Mouse (Mus musculus): ENCODE data around the gene Atg16l2. TPM values are rescaled to one million over a fixed set of nuclear protein-coding genes. Genes with fewer than 3 reads are reported as not detected.

The Atg16l2 gene
- total RNA-seq, 2 experiments from 2014 or later, result 15.3 to 20.2 TPM

DNA sequence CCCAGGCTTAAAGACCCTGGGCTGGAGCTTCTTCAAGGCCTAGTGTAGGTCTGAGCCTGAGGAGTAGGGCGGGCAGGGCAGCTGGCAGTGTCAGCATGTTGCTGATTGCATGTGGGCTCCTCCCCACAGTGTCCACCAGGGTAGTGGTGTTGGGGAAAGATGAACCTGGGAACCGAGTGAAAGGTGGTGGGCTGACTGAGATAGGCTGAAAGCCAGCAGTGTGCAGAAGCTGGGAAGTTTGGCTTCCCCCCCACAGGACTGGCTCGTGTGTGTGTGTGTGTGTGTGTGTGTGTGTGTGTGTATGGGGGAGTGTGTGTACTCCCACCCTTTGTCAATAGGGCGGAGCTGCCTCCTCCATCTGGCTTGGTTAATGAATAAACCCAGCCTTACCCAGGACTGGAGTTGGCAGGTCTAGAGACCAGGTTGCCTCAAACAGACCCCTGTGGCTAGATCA lies 21.1 kb upstream of the Atg16l2 start:
- no peak for ATAC-seq (ENCODE audit: poor library complexity, severe bottlenecking)

DNA sequence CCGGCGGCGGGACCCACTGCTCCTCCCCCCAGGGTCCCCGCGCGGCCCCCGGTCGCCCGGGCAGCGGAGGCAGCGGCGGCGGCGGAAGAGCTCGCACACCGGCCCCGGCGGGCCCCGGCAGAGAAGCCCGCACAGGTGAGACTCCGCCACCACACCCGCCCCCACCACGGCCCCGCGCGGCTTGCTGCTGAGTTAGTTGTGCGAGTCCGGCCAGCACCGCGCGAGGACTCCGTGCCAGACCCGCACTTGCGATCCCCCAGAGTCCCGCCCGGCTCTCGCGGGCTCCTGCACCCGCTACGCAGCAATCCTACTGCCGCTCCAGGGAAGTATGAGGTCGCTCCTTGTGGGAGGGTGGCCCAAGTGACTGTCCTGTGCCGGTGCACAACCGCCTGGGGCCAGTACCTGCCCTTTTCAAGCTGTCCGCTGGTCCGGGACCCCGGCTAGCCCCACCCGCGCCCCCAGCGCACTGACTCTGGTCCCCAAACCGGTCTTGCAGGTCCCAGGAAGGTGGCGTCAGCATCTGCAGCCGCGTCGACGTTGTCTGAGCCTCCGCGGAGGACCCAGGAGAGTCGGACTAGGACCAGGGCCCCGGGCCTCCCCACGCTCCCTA lies 19.3 kb upstream of the Atg16l2 start:
- peak; percentile 30 for ATAC-seq (ENCODE audit: poor library complexity, severe bottlenecking)

DNA sequence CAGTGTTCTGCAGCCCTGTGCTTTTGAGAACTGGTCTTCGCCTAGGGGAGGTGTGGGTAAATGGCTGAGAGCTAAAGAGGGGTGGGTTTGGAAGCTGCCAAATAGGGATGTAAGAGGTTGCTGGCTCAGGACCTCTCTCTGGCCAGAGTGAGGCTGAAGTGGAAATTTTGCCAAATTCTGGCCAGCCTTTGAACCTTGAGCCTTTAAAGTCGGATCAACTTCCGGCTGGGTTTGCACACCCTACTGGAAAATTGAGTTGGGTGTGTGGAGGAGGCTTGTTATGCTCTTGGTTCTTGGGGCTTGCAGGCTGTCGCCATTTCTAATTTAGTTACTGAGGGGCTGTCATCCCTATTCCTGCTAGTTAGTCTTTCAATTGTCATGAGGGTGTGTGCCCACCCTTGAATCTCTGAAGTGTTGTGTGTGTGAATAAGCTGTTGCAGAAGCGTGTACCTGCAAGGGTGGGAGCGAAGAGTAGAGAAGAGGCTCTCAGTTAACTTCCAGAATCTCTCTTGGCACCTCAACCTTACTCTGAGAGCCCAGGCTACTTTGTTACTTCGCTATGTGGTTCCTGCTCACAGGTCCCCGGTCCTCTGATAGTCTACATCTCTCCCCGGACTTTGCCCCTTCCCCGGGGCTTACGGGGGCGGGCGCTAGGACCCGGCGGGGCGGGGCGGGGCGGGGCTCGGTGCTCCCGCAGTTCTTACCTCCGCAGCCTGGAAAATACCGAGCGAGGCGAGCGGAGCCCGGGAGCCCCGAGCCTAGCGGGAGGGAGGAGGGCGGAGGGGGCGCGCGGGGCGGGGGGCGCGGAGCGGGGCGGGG lies 18.6 kb upstream of the Atg16l2 start:
- no peak for ATAC-seq (ENCODE audit: poor library complexity, severe bottlenecking)

DNA sequence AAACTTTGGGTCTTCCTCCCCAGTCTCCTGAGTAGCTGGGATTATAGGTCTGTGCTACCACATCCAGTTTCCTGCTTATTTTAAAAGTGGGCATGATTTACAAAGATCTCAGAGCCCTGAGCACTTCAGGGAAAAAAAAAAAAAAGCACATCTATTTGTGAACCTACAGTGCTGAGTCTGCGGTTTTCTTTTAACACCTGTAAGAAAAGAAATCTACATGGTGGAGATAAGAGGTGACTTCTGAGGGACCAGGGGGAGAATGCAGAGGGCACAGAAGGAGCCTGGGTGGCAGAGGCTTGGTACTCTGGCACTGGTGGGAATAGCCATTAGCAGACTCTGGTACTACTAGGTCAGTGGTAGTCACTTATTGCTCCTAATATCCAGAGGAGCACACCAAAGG lies 17.7 kb upstream of the Atg16l2 start:
- no peak for ATAC-seq (ENCODE audit: poor library complexity, severe bottlenecking)

- ATAC-seq (ENCODE audit: poor library complexity, severe bottlenecking), result 0 out of 2 replicates have a peak, but pooled peaks have one; percentile 5
Observed at GRCm38 (mm10) chr7:101318848-101319247, 16.8 kb upstream of the Atg16l2 start.

DNA sequence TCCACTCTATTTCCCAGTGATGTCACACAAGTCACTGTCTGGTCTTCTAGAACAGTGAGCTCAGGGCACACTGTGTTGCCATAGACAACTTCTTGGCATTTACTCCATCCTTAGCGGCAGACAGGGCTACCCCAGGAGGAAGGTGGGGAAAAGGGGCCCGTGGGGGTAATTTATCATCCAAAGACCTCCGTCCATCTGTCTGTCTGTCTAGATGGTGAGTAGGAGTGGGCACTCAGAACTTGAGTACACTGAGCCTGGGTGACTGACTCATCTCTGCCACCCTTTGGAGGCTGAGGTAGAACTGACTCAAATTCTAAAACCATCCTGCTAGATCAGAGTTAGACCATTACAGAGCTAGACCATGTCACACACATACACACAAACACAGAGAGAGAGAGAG lies 15.0 kb upstream of the Atg16l2 start, which contains the start of gene Stard10:
TSS of gene Stard10 (plus strand) at position 73 of the 400 bp plus-strand sequence.
- no peak for ATAC-seq (ENCODE audit: poor library complexity, severe bottlenecking)

- ATAC-seq (ENCODE audit: poor library complexity, severe bottlenecking), result peak; percentile 66
Observed at GRCm38 (mm10) chr7:101316591-101317001, 14.5 kb upstream of the Atg16l2 start.

- ATAC-seq (ENCODE audit: poor library complexity, severe bottlenecking), result no peak
Observed at GRCm38 (mm10) chr7:101315699-101316098, 13.6 kb upstream of the Atg16l2 start.

DNA sequence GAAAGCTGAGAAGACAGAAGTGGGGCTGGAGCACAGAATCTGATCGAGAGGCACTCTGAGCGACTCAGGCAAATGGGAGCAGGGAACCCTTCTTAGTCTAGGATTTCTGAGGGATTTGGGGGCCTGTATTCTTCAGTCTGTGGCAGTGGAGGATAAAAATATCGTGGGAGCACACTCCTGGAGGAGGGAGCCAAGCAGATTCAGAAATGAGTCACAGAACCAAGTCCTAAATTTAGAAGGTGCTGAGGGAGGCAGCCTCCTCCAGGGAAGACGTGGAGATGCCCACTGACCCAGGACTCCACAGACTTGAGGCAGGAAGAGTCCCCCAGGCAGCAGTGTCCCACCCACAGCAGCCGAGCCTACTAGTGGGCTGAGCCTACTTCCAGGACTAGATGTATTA lies 12.3 kb upstream of the Atg16l2 start:
- ATAC-seq (ENCODE audit: poor library complexity, severe bottlenecking), result no peak

DNA sequence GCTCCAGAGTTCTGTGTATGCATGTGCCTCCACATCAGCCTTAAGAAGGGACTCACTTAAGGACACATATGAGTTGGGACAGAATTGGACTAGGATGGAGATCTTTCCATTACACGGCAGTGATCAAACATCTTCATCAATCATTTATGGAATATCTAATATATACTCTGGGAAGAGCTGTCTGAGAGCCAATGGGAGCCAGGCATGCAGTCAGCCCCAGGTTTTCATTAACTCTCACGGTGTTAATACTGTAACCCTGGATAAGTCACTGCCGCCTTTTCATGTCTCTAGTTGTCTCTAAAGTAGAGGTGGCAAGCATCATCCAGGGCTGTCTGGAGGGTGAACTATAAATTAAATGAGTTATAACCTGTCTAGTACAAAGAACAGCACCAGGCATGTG lies 11.0 kb upstream of the Atg16l2 start:
- no peak for ATAC-seq (ENCODE audit: poor library complexity, severe bottlenecking)

GRCm38 (mm10) chr7:101311061-101311460 lies 9.0 kb upstream of the Atg16l2 start:
- peak; percentile 29; the same call in 1 of the 2 replicates for ATAC-seq (ENCODE audit: poor library complexity, severe bottlenecking)

GRCm38 (mm10) chr7:101310327-101311028 lies 8.4 kb upstream of the Atg16l2 start:
- ATAC-seq (ENCODE audit: poor library complexity, severe bottlenecking), result peak; percentile 93

DNA sequence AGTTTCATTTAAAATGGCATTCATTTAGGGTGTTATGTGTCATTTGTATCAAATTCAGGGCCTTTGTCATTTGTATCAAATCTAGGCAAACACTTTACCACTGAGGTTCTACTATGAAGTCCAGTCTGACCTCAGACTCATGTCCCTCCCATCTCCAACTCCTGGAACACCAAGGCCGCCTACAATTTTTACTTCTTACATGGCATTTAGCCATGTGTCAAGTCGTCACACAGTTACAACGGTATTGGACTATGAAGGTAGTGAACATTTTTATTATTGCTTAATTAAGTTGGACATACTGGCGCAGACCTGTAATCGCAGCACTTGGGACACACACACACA lies 7.9 kb upstream of the Atg16l2 start:
- no peak for ATAC-seq (ENCODE audit: poor library complexity, severe bottlenecking)

- no peak for ATAC-seq (ENCODE audit: poor library complexity, severe bottlenecking)
Observed at GRCm38 (mm10) chr7:101306841-101307240, 4.8 kb upstream of the Atg16l2 start.

DNA sequence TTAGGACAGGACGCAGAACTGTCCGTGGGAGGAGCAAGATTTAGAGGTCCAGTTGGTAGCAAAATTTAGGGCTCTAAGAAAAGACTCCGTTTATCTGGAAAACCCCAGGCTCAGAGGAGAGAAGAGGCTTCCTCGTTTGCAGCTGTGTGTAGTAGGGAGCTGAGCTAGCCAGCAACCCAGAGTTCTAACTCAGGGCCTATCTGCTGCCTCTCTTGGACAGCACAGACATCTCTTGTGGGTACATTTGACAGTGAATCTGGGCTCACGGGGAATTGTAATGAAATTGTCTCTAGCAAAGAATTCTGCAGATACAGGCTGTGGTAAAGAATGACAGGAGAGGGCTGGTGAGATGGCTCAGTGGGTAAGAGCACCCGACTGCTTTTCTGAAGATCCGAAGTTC lies 640 bp upstream of the Atg16l2 start:
- ATAC-seq (ENCODE audit: poor library complexity, severe bottlenecking), result no peak

DNA sequence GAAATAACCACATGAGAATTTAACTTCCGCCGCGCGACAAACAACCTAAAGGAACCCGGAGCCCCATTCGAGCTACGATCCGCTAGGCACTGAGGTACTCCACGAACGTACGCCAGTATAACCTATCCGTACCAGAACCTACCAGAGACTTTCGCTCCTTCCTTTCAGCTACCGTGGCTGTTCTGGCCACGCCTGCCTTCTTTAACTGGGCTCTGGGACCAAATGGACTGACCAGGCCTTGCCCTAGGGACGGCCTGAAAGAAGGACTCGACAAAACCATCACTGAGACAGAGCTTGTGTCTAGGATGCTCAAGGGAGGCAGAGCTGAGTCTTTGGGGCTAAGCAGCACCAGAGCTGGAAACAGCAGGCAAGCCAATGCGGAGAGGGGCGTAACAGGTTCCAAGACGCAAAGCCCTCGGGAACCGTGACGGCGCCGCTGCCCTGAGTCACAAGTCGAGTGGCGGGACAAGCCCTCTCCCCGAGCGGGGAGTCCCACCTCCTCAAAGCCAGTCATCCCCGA lies 630 bp downstream of the Atg16l2 start:
- peak; percentile 25 for ATAC-seq (ENCODE audit: poor library complexity, severe bottlenecking)

DNA sequence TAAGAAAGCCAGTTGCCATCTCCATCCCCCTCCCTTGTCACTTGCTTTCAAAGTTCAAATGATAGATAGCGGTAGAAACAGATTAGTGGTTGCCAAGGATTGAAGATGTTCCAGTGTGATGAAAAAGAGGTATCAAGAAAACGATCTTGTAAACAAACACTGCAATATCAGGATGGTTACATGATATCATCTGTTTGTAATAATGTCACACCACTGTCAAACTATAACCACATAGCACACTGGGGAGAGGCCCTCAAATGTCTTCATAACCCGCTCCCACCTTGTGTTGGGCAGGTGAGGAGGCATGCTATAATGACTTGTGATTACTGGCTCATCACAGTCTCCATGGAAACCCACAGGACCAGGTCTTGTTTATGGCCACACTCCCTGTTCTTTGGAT lies 3.7 kb downstream of the Atg16l2 start:
- no peak for ATAC-seq (ENCODE audit: poor library complexity, severe bottlenecking)

DNA sequence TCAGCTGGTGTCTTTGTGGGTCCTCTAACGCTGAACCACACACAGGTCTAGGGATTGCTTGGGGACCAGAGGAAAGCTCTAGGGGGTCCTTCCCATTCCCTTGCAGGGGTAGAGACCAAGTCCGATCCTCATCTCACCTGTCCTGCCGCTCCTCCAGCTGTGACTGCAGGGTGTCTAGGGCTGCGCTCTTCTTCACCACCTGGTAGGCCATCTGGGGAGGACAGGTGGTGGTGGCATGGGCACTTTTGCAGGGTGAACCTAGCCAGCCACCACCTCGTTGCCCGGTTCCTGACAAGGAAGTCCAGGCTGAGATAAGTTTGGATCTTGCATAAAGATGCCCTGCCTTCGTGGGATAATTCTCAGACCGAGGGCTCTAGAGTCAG lies 5.0 kb downstream of the Atg16l2 start:
- no peak for ATAC-seq (ENCODE audit: poor library complexity, severe bottlenecking)

GRCm38 (mm10) chr7:101296252-101297022 lies 5.6 kb downstream of the Atg16l2 start:
- ATAC-seq (ENCODE audit: poor library complexity, severe bottlenecking), result peak; percentile 36

- ATAC-seq (ENCODE audit: poor library complexity, severe bottlenecking), result no peak
Observed at GRCm38 (mm10) chr7:101295438-101295837, 6.6 kb downstream of the Atg16l2 start.

- no peak for ATAC-seq (ENCODE audit: poor library complexity, severe bottlenecking)
Observed at GRCm38 (mm10) chr7:101293611-101294010, 8.4 kb downstream of the Atg16l2 start.

All from megakaryocyte, adult 5-6 weeks (primary cell).